Mouse (Mus musculus) layer of hippocampus, postnatal 36 days (tissue): ENCODE measurements around the gene Zc3h18. TPM values are rescaled to one million over a fixed set of nuclear protein-coding genes. Genes with fewer than 3 reads are reported as not detected.

ENCODE experiments used
- DNase-seq, 2 experiments: peaks; one replicate each; pipeline ENCODE4 v3.0.0; 2022
- total RNA-seq, 2 experiments: library from RNA; stranded (reverse); gene quantifications; 2 replicates each; pipeline ENCODE4 v1.2.3; 2021

The Zc3h18 gene
- total RNA-seq, 2 experiments from 2014 or later = 38.9 to 39.1 TPM

DNA sequence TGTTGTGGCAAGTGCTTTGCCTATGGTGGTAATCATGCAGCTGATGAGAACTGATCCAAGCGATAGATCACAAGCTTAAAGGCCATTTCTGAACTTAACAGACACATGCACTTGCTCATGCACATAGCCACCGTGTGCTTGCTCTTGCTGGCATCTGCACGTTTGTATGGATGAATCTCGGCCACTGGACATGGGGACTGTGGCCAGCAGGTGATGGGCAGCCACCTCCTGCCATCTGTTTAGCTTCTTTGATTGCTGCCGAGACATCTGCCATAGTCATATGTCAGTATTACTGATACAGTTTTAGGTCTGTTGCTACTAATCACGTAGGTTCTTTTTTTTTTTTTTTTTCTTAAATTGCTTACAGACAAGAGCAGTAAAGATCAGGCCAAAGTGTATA is 18.9 kb downstream of the Zc3h18 start:
- DNase-seq = no peak

DNA sequence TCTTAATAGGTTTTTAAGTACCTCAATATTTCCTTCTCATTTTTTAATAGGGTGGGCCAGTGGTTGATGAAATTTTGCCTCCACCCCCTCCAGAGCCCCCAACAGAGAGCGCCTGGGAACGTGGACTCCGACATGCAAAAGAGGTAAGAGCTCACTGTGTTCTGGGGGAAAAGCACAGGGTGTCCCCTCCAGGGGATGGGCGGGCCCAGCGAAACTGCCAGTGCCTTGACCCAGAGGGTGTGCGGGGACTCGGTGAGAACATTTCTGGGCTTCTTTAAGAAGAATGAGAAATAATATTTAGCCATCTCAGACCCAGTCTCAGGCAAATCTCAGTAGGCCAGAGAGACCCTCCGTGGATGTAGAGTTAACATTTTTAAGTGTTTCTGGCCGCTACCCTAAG is 21.8 kb downstream of the Zc3h18 start:
- no peak for DNase-seq

DNA sequence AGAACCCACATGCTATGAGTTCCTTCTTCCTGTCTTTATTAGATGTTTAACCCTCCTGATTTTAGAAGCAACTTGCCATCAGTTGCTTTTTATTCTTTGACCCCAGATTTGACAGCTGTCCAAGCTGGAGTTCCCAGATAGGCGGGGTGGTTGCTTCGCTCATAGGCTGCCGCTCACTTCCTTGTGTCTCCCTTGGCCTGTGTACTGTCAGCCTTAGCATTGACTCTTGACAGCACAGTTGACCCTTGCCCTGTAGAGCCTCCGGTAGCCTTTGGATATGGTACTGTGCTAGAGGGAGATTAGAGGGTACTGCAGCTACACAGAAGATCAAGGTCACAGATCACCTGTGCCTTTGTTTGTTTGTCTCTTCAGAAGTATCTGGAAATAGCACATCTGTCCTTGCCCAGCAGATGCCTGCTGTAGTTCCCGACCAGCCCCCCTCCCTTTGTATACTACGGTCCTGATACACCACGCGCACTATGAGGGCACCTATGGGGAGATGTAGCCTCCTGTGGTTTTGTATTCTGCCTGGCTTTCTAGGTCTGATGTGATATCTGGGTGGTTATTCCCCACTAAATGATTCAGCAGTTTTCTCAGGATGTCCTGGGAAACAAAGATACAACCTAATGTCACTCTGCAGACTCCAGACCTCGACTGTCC is 28.9 kb downstream of the Zc3h18 start:
- no peak for DNase-seq

DNA sequence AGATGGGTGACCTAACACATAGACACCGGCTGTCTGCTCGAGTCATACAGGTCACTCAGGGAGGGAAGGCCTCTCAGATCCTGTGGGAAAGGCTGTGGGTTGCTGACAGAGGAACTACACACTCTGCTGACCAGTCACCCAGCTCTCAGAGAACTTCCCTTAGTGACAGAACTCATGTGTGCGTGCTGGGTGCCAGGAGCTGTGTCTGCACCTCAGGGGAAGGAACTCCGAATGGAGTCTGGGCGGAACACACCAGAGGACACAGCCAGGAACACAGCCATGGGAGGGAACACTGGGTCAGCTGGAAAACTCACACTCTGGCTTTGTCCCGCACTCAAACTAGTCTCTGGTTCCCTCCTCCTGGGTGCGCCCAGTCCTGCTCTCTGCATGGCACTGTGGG is 31.3 kb downstream of the Zc3h18 start:
- no peak for DNase-seq

DNA sequence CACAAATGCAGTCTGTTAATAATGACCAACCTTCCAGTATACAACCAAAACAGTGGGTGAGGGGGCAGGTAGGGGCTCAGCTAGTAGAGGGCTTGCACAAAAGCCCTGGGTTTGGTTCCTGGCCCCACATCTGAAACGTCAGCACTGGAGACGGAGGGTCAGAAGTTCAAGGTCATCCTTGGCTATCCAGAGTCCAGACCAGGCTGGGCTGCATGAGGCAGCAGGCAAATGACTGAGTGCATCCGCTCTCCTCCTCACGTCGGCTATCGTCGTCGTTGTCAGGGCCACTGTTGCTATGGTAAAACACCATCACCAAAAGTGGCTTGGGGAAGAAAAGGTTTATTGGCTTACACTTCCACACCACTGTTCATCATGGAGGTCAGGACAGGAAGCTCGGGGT is 37.9 kb downstream of the Zc3h18 start:
- DNase-seq = no peak

DNA sequence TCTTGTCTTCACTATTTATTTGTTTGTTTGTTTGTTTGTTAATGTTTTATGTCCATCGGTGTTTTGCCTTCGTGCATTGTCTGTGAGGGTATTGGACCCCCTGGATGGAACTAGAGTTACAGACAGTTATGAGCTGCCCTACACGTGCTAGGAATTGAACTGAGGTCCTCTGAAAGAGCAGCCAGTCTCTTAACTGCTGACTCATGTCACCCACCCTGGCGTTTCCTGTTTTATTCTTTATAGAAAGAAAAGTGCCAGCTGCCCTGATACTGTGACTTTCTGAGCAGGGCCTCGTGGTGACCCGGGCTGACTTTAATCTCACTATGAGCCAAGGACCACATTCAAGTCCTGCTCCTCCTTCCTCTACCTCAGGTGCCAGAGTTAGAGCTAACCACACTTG is 39.1 kb downstream of the Zc3h18 start:
- DNase-seq = no peak

DNA sequence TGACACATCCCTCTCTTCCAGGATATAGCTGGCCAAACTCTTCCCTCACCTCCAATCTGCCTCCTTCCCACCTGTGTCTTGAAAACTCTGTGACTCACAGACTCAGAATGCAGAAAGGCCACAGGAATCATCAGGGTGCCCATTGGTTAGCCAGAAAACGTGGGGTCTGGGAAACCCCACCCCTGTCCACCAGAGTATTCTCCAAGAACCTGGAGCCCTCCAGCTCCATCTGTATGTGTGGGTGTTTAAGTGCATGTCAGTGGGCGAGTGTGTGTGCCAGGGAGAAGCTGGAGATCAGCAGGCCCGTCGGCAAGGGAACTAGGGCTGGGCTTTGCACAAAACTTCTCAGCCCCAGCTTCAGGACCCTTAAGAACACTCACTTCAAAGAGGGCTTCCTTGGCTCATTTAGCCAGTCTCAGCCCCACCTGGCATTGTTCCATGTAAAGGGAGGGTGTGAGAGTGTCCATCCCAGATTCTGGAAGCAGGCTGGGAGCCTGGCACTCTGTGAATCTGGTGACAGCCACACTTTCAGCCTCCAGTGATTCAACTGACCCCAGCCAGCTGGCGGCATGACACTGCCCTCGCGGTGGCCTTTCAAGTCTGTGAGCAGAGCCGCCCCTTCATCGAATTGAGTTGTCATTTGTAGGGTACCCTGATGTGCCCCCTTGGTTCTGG is 43.6 kb downstream of the Zc3h18 start:
- DNase-seq = no peak

DNA sequence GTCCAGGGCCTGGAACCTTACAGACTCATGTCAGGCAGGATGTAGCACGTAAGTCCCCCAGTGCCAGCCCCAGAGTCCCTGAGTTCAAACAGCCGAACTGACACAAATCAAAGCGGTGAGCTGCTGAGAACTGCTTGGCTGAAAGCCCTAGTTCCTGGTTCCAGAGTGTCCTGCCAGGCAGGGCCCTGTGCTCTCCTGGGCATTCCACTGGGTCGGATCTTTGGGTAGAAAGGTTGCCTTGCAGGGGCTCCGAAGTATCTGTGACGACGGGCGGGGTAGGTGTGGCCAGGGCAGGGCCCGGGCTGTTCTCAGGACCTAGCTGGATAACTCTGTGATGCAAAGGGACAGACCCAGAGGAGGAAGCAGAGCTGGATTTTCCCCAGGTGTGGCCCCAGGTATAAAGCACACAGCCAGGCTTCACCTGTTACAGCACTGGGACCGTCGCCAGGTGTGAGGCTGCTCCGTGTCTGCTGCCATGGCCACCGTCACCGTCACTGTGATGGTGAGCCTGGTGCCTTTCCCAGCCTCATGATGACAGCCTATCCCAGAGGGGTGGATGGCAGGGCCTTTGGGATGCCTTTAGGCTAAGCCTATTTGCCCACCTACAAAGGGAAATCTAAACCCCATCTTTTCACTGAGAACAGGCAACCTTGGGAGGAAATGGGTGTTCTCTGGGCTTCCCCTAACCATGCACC is 45.1 kb downstream of the Zc3h18 start, which contains the start of gene Il17c:
TSS of gene Il17c (plus strand) at position 645 of the 695 bp plus-strand sequence.
- DNase-seq = no peak

DNA sequence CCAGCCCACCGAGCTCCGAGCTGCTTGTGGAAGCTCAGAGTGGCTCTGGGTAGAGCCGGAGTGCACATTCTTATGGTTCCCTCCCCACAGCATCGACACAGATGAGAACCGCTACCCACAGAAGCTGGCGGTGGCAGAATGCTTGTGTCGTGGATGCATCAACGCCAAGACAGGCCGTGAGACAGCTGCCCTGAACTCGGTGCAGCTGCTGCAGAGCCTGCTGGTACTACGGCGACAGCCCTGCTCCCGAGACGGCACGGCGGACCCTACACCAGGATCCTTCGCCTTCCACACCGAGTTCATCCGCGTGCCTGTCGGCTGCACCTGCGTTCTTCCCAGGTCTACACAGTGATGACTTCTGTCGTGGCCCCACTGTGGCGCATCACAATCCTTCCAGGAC is 46.8 kb downstream of the Zc3h18 start:
- DNase-seq = no peak

DNA sequence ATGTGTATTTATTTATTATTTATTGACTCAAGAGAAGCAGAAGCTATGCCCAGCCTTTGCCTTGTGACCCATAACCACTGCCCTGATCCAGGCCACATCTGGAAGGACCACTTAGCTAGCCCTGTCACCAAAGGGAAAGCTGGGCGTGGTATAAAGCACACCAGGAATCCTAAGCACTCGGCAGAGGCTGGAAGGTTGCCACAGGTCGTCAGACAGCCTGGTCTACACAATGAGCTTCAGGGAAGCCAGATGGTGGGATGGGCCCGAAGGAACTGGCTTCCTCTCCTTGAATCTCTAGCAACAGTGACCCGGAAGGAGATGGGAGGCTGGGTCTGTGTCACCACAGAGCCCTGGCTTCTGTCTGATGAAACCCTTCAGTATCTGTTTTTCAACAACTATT is 47.2 kb downstream of the Zc3h18 start:
- DNase-seq = no peak

DNA sequence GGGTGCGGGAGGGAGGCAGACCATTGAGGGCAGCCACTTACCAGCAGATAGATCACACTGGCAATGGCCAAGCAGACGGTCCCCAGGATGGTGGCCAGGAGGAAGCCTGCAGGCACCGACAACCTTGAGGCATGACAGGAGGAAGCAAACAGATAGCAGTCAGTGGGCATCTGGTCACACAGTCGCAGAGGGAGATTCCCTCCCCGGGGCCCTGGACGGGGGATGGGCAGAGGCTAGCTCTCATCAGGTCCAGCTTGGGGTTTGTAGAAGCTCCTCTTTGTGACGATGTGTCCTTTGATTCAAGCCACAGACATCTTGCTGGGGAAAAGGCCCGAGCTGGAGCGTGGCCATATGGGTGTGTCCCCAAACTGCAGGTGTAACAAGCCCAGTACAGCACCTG is 49.7 kb downstream of the Zc3h18 start:
- no peak for DNase-seq

DNA sequence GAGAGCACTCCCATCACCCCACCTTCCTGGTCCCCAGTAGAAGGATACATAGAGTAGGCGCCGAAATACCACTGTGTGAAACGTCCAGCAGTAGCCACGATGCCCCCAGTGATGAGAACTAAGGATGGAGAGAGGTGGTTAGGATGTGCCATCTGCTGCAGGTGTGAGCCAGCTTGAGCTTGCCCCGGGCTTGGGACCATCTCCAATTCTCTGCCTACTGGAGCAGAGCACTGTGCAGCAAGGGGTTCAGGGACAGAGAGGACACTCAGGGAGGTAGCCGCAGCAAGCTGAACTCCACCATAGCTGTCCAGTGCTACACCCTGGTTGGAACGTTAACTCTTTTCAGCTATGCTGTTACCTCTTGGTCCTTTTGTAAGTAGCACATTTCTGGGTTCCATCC is 51.2 kb downstream of the Zc3h18 start:
- no peak for DNase-seq

DNA sequence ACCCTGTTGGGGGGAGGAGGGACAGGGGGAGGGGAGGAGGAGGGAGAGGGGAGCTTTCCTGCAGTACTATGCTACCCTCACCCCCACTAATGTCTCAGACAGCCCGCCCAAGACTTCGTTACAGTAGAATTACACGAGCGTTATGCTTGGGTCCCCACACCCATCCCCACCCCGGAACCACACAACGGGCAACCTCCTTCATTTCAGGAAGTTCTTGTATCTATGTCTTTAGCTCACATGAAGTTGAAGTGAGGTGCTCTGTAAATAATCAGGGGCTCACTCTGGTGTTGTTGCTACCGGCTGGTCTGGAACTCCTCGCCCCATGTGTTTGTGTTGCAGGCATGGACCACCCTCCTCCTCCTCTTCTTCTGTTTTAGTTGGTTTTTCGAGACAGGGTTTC is 51.8 kb downstream of the Zc3h18 start:
- DNase-seq = no peak

DNA sequence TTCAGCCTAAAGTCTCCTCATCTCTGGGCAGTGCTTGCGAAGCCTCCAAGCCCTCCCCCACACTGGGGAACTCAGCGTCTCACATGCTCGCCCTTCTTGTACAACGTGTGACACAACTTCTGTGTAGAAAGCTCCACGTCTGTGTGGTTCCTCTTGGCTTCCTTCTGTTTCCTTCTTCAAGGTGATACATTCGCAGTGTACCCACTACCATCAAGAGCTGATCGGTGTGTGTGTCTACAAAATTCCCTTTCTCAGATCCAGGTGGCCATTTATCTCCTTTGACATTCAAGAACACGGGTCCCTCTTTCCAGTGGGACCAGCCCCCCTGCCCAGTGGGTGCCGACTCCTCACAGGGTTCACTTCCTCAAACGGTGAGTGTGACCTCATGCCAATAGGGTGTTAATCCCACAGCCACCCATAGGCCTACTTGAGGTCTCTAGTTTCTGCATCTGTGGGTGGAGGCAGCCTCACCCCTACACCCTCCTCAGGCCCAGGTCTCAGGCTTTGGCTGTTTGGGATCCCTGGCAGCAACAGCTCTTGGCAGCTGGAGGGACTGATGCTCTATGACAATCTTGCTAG is 53.7 kb downstream of the Zc3h18 start:
- DNase-seq = no peak

DNA sequence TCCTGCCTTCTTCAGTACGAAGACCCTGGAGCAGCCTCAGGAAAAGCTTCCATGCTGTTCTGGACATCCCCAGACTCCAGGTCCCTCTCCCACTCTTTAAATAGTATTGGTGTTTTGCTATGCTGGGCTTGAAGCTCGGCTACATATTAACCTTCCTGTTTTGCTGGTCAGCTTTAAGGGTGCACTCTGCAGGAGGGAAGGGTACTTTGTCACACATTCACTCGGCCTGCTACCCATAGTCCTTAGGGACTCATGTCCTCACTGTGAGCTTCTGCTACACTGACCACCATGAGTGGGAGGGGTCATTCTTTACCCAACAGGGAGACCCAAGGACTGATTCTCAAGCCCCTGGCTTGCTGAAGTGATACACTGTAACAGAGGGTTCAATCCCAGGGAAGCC is 54.2 kb downstream of the Zc3h18 start:
- DNase-seq = no peak

DNA sequence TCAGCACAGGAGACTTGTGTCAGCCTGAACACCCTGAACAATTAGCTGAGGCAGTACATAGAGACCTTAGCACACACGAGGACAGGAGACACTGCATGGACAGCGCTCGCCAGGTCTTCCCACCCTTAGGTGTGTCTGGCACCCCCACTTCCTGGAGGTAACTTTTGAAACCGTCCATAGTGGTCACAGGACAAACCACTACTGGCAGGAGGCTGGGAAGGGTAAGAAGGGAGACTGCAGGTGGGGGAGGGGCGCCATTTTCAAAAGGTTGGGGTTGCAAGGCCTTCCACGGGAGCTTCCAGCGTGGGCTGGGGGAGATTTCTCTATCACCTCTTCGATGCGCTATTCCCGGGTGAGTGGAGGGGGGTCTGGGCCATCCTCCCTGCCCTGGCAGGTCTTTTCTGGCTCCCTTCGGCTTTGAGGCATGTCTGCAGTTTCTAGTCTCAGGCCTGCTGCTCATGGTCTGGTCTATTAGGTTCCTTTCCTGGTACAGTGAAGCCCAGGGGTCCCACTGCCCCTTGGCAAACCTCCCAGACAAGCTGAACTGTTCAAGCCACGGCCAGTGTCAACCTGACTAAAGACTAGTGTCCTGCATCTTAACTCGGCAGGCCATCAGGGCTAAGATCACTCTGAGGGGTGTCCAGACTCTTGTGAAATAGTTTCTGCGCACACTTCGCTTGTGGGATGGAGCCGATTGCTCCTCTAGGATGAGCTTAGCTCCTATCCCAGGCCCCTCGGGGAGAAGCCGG is 55.5 kb downstream of the Zc3h18 start:
- no peak for DNase-seq

DNA sequence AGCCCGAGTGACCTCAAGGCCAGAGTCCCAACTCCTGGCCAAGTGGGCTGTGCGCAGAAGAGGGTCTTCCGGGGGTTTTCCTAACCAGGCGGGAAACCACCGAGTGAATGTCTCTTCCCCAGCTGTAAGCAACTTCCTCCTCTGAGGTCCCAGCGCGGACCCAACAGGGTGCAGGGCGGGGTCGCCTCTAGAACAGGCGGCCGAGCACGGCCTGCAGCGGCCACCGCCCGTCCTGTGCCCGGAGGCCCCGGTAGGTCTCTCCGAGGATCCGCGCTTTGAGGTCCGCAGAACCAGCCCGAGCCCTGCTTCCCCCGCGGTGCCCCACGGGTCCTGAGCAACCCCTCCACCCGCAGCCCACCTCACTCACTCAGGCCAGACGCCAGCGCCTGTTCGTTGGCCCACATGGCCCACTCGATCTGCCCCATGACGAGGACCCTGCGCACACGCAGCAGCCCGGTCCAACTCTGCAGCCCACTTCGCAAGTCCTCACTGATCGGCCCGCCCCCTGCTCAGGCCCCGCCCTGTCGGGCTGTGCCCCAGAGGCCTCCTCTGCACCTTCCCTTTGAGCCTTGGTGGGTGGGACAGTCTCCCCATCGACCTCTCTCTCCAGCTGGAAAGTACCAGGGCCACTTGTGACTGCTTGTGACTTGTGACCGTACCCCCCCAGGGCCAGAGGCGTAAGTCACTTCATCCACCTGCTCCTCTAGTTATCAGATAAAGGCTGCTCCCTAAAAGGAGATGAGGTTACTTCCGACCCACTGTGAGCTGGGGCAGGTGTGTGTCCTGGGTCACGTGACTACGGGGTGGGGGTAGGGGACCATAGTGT is 56.2 kb downstream of the Zc3h18 start, which contains the start of gene Cyba:
TSS of gene Cyba (minus strand) at position 488 of the 826 bp plus-strand sequence.
- DNase-seq = peak in 1 of 2 experiments; percentile 14

DNA sequence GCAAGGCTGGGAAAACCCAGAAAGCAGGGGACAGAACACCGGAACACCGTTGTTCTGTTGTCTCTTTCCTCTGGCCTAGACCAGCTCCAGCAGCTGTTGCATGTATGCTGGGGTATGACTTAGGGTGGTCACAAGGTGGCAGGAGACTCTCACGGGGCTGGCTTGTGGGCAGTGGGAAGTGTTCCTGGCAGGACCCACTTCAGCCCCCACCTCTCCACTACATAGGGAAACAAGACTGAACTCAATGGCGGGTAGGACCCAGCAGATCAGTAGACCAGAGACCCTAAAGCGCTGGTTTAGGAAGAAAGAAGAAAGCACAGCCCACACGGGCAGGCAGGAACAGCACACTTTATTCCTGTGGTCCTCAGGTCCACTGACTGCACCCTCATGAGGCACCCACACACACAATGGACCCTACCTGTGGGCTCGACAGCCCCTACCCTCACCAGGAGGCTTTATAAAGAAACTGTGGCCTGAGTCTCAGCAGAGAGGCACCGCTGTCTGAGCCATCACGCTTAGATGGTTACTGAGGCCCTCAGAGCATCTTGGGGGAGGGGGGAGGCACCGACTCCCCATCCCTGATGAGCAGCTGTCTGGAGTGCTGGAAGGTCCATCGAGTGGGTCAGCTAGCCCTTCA is 57.0 kb downstream of the Zc3h18 start:
- no peak for DNase-seq

DNA sequence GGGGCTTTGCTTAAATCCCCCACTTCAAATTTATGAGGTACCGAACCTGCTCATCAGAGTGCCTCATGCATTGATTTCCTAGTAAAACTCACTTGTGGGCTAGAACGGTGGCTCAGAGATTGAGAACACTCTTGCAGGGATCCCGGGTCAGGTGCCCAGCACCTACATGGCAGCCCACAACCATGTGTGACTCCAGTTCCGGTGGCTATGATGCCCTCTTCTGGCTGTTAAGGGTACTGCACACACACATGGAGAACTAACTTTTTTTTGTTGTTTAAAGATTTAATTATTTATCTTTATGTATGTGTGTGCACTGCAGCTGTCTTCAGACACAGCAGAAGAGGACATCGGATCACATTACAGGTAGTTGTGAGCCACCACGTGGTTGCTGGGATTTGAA is 59.0 kb downstream of the Zc3h18 start:
- DNase-seq = no peak

DNA sequence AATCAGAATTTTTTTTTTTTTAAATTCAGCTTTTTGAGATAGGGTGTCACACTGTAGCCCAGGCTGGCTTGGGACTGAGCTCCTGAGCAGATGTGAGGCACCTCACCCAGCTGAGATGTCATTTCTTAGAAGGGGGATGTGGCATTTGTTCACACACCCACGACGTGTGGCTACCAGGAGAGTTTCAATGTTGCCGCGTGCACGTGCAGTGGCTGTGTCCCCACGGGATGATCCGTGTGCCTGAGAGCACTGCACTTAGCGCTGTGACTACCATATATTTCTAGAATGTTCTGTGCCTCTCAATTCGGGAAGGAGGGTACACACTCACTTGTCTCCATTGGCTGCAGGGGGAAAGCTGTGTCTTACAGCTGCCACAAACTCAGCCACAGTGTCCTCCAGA is 59.7 kb downstream of the Zc3h18 start:
- no peak for DNase-seq

DNA sequence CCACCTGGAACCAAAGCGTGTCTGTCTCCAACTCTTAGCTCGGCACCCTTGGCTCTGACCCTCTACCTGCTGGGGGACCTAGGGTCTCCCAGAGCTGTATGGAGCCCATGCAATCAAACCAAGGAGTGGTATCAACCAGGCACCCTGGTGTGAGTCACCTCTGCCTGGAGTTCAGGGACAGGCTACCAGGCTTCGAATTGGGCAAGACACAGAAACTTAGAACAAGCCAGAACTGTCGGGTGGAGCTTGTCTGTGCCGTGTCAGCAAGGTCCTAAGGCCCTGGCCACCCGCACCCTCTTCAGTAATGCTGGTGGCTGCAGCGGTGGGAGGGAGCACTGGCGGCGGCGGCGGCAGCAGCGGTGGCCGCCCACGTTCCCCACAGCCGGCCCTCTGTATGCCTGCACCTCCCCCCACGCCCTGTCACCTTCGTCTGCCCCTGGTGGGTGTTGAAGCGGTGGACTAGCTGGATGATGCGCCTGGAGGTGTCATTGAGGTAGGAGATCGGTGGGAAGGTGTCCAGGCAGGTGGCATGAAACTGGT is 60.2 kb downstream of the Zc3h18 start:
- DNase-seq = no peak
